8 mouse cellular contexts compared by ENCODE assay signal in the genomic region with DNA sequence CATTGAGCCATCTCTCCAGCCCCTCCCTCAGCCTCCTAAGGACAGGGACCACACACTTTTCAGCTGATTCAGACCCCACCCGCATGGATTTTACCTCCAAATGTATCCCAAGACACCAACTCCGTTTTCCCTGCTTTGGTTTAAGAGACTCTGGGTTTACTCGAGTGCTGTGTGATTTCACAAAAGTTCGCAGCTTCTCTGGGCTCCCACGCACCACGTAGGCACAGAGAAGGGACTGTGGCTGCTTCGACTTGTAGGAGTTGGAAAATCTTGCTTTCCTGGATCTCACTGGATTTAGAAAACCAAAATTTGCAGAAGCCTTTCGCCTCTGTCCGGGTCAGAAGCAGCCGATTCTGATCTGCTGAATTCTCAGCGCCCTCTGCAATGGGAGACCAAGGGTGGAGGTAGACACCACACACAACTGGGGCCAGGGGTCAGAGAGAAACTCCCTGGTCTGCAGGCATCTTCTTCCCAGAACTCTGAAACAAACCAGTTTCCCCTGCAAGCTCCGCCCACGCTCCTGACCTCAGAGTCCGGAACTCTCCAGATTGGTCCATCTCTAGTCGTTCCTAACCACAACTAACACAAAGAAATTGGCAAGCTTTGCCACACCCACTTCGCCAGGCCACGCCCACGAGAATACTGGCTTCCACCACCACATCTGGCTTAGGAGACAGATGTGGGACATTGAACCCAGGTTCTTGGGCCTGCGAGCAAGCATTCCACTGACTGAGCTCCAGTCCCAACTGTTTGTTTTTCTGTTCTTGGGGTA. TPM values are rescaled to one million over a fixed set of nuclear protein-coding genes. Genes with fewer than 3 reads are reported as not detected.
DNase-seq lines count a peak whose midpoint lies in the region; ATAC-seq and TF ChIP-seq lines count a peak whose summit lies in the region.

No protein-coding gene starts in this region.

- ATAC-seq in embryonic facial prominence, embryonic 15.5 days (ENCODE audit: insufficient number of reproducible peaks, low FRiP score, low TSS enrichment, low read depth): no peak
- 0 out of 2 replicates have a peak, but pooled peaks have one; percentile 37 for ATAC-seq in limb, embryonic 13.5 days (ENCODE audit: low FRiP score, low read depth)
- no peak for ATAC-seq in stomach, postnatal 0 days (ENCODE audit: low FRiP score, low TSS enrichment)

- 42% methylated on average over 19 of the region's 19 CpGs for WGBS in kidney, adult 2 months
- 33% methylated on average over 19 of the region's 19 CpGs for WGBS in embryonic facial prominence, embryonic 15.5 days
- WGBS in limb, embryonic 13.5 days: 33% methylated on average over 19 of the region's 19 CpGs
- WGBS in stomach, postnatal 0 days: 35% methylated on average over 19 of the region's 19 CpGs
- 53% methylated on average over 19 of the region's 19 CpGs for WGBS in cerebellum, adult 2 months

- TF ChIP-seq POLR2A in kidney, adult 2 months (IDR thresholded peaks at IDR 0.05; ENCODE audit: low read depth, low read length): no peak
- TF ChIP-seq POLR2A in cerebellum, adult 2 months (IDR thresholded peaks at IDR 0.05; ENCODE audit: borderline replicate concordance, insufficient read depth, low read length): no peak

- TF ChIP-seq EP300 in stomach, postnatal 0 days (optimal IDR thresholded peaks at IDR 0.05): no peak

- TF ChIP-seq CTCF in kidney, adult 2 months (conservative IDR thresholded peaks at IDR 0.05; ENCODE audit: insufficient read depth, insufficient read length, low read depth, low read length): no peak
- no peak for TF ChIP-seq CTCF in stomach, postnatal 0 days (IDR thresholded peaks at IDR 0.05; ENCODE audit: low read depth)
- no peak for TF ChIP-seq CTCF in cerebellum, adult 2 months (IDR thresholded peaks at IDR 0.05; ENCODE audit: borderline replicate concordance, insufficient read depth, low read depth, low read length)

- H3K9me3 ChIP-seq in embryonic facial prominence, embryonic 15.5 days (replicated peaks): no peaks in the 10 kb centered on the region
- 0 out of 2 replicates have a peak, but pooled peaks cover 4% of the 10 kb centered on the region for H3K9me3 ChIP-seq in limb, embryonic 13.5 days
- H3K9me3 ChIP-seq in stomach, postnatal 0 days (ENCODE audit: control insufficient read depth, low read length): no peaks in the 10 kb centered on the region

- H3K9ac ChIP-seq in embryonic facial prominence, embryonic 15.5 days: no peak overlapping the region
- 0 out of 2 replicates have a peak overlapping the region, but pooled peaks have one; percentile 35 for H3K9ac ChIP-seq in limb, embryonic 13.5 days
- H3K9ac ChIP-seq in stomach, postnatal 0 days (ENCODE audit: low read length): no peak overlapping the region

- peak; percentile 22 for DNase-seq in kidney, adult 18-20 months
- no peak for DNase-seq in kidney, adult 2 months
- peak; percentile 97 for DNase-seq in ES-CJ7 (ENCODE audit: low read depth, low spot score)
- DNase-seq in stomach, postnatal 0 days (ENCODE audit: low spot score): peak; percentile 51
- no peak for DNase-seq in cerebellum, adult 9-10 months
- no peak for DNase-seq in cerebellum, adult 2 months

- H3K27me3 ChIP-seq in kidney, adult 2 months (replicated peaks; ENCODE audit: control insufficient read depth, insufficient read depth, low read length): no peaks in the 10 kb centered on the region
- no peaks in the 10 kb centered on the region for H3K27me3 ChIP-seq in embryonic facial prominence, embryonic 15.5 days
- no peaks in the 10 kb centered on the region for H3K27me3 ChIP-seq in limb, embryonic 13.5 days
- no peaks in the 10 kb centered on the region for H3K27me3 ChIP-seq in stomach, postnatal 0 days (ENCODE audit: control insufficient read depth, insufficient read depth, low read length)
- H3K27me3 ChIP-seq in cerebellum, adult 2 months (ENCODE audit: control insufficient read depth, insufficient read depth, low read length): no peaks in the 10 kb centered on the region

- no peak overlapping the region for H3K27ac ChIP-seq in kidney, adult 2 months (ENCODE audit: insufficient read depth, low read depth, low read length)
- H3K27ac ChIP-seq in embryonic facial prominence, embryonic 15.5 days (replicated peaks): peak overlapping the region; percentile 68
- H3K27ac ChIP-seq in limb, embryonic 13.5 days: no peak overlapping the region
- H3K27ac ChIP-seq in stomach, postnatal 0 days (replicated peaks): no peak overlapping the region
- H3K27ac ChIP-seq in cerebellum, adult 2 months (ENCODE audit: insufficient read depth, low read length): no peak overlapping the region

- H3K4me2 ChIP-seq in embryonic facial prominence, embryonic 15.5 days (replicated peaks): no peak overlapping the region
- peak overlapping the region; percentile 35 for H3K4me2 ChIP-seq in limb, embryonic 13.5 days (replicated peaks)
- H3K4me2 ChIP-seq in stomach, postnatal 0 days (replicated peaks; ENCODE audit: low read depth): no peak overlapping the region

- H3K4me3 ChIP-seq in kidney, adult 2 months (ENCODE audit: insufficient read depth, low read depth, low read length): no peak overlapping the region
- H3K4me3 ChIP-seq in embryonic facial prominence, embryonic 15.5 days (replicated peaks): no peak overlapping the region
- no peak overlapping the region for H3K4me3 ChIP-seq in limb, embryonic 13.5 days
- H3K4me3 ChIP-seq in stomach, postnatal 0 days (ENCODE audit: low read depth, low read length): no peak overlapping the region
- H3K4me3 ChIP-seq in cerebellum, adult 2 months (replicated peaks; ENCODE audit: insufficient read depth, low read depth, low read length): no peak overlapping the region

- no peaks in the 10 kb centered on the region for H3K36me3 ChIP-seq in kidney, adult 2 months (ENCODE audit: control insufficient read depth, insufficient read depth, low read length)
- no peaks in the 10 kb centered on the region for H3K36me3 ChIP-seq in embryonic facial prominence, embryonic 15.5 days
- H3K36me3 ChIP-seq in limb, embryonic 13.5 days: no peaks in the 10 kb centered on the region
- no peaks in the 10 kb centered on the region for H3K36me3 ChIP-seq in stomach, postnatal 0 days (ENCODE audit: control insufficient read depth, insufficient read depth, low read length)

- 0 out of 2 replicates have a peak, but pooled peaks cover 4% of the 10 kb centered on the region for H3K4me1 ChIP-seq in kidney, adult 2 months (ENCODE audit: control insufficient read depth, insufficient read depth, low read length)
- peaks cover 18% of the 10 kb centered on the region; the same call in 1 of the 2 replicates for H3K4me1 ChIP-seq in embryonic facial prominence, embryonic 15.5 days
- H3K4me1 ChIP-seq in limb, embryonic 13.5 days: peaks cover 9% of the 10 kb centered on the region
- no peaks in the 10 kb centered on the region for H3K4me1 ChIP-seq in stomach, postnatal 0 days (replicated peaks; ENCODE audit: control insufficient read depth, insufficient read depth)
- H3K4me1 ChIP-seq in cerebellum, adult 2 months (ENCODE audit: control insufficient read depth, insufficient read depth, low read length): no peaks in the 10 kb centered on the region; the same call in 1 of the 2 replicates

RNA-seq across cellular contexts. Expression of a gene that starts 22.0 kb away (rescaled TPM):
- polyA plus RNA-seq in kidney, adult 2 months (2012; rRNA removed): 23.1 and 28.5 TPM in 2 replicates
- 328 TPM in 2 replicates for polyA plus RNA-seq in embryonic facial prominence, embryonic 15.5 days (2015; fragmentation: Nextera tagmentation; extraction: Ambion mirVana)
- polyA plus RNA-seq in limb, embryonic 13.5 days (2015; fragmentation: Nextera tagmentation; extraction: Ambion mirVana): 421 and 428 TPM in 2 replicates
- polyA plus RNA-seq in stomach, postnatal 0 days (2015; fragmentation: Nextera tagmentation; extraction: Ambion mirVana): 42.0 and 42.7 TPM in 2 replicates
- 110 and 115 TPM in 2 replicates for polyA plus RNA-seq in cerebellum, adult 2 months (2012; rRNA removed)

RNA-seq across cellular contexts. Expression of a gene that starts 31.6 kb away (rescaled TPM):
- 2,111 and 2,511 TPM in 2 replicates for polyA plus RNA-seq in kidney, adult 2 months (2012; rRNA removed)
- polyA plus RNA-seq in embryonic facial prominence, embryonic 15.5 days (2015; fragmentation: Nextera tagmentation; extraction: Ambion mirVana): 12,790 and 13,060 TPM in 2 replicates
- 15,880 and 15,896 TPM in 2 replicates for polyA plus RNA-seq in limb, embryonic 13.5 days (2015; fragmentation: Nextera tagmentation; extraction: Ambion mirVana)
- polyA plus RNA-seq in stomach, postnatal 0 days (2015; fragmentation: Nextera tagmentation; extraction: Ambion mirVana): 14,823 and 16,187 TPM in 2 replicates
- polyA plus RNA-seq in cerebellum, adult 2 months (2012; rRNA removed): 2,136 and 2,149 TPM in 2 replicates

RNA-seq across cellular contexts. Expression of a gene that starts 42.9 kb away (rescaled TPM):
- 11.5 and 17.2 TPM in 2 replicates for polyA plus RNA-seq in kidney, adult 2 months (2012; rRNA removed)
- 11.7 and 14.7 TPM in 2 replicates for polyA plus RNA-seq in embryonic facial prominence, embryonic 15.5 days (2015; fragmentation: Nextera tagmentation; extraction: Ambion mirVana)
- polyA plus RNA-seq in limb, embryonic 13.5 days (2015; fragmentation: Nextera tagmentation; extraction: Ambion mirVana): 14.1 and 16.1 TPM in 2 replicates
- 5.0 and 5.3 TPM in 2 replicates for polyA plus RNA-seq in stomach, postnatal 0 days (2015; fragmentation: Nextera tagmentation; extraction: Ambion mirVana)
- polyA plus RNA-seq in cerebellum, adult 2 months (2012; rRNA removed): 22.3 TPM in 2 replicates

Comparison
In these comparisons a context has a peak if more than half of its experiments do, and no peak if none do; other contexts are left out.
1. DNase-seq: peak in kidney, adult 18-20 months (single experiment), ES-CJ7 (single experiment) and stomach, postnatal 0 days (single experiment); none in kidney, adult 2 months (single experiment), cerebellum, adult 9-10 months (single experiment) and cerebellum, adult 2 months (0 of 2).